Mouse (Mus musculus): ENCODE measurements around the gene Fosb. TPM values are rescaled to one million over a fixed set of nuclear protein-coding genes. Genes with fewer than 3 reads are reported as not detected.

Gene Fosb
- total RNA-seq, 2 experiments from 2014 or later, result 2.2 to 2.3 TPM

DNA sequence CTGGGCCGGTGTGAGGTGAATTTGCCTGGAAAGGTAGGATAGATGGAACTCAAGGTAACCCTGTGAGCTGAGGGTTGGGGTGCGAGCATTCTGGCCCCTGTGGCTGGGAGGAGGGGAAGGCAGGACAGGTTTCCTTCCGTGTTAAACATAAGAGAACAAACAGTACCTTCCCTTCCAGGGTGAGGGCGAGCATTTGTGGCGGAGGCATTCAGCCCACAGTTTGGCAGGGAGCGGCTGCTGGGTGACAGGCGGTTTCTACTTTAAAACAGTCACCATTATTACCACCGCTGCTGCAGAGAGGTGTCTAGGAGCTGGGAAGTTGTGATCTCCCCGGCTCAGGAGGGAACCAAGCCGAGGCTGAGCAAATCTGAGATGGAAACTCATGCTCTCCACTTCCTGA, 27.3 kb upstream of the Fosb start:
- no peak for DNase-seq (ENCODE audit: extremely low spot score in 1 of 2, low spot score in 2 of 2)
- intact Hi-C loops (cut with DNase I), result no loop called here

DNA sequence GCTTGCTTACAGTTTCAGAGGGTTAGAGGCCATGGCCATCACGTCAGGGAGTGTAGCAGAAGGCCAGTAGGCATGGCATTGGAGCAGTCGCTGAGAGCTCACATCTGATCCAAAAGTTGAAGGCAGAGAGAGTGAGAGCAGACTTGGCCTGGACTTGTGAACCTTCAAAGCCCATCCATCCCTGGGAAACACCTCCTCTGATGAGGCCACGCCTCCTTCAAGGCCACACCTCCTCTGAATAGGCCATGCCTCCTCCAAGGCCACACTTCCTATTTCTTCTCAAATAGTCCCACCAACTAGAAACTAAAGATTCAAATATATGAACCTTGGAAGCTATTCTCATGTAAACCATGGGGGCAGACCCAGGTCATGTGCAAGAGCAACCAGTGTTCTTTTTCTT, 25.7 kb upstream of the Fosb start:
- intact Hi-C loops (cut with DNase I), result no loop called here
- no peak for DNase-seq (ENCODE audit: extremely low spot score in 1 of 2, low spot score in 2 of 2)

DNA sequence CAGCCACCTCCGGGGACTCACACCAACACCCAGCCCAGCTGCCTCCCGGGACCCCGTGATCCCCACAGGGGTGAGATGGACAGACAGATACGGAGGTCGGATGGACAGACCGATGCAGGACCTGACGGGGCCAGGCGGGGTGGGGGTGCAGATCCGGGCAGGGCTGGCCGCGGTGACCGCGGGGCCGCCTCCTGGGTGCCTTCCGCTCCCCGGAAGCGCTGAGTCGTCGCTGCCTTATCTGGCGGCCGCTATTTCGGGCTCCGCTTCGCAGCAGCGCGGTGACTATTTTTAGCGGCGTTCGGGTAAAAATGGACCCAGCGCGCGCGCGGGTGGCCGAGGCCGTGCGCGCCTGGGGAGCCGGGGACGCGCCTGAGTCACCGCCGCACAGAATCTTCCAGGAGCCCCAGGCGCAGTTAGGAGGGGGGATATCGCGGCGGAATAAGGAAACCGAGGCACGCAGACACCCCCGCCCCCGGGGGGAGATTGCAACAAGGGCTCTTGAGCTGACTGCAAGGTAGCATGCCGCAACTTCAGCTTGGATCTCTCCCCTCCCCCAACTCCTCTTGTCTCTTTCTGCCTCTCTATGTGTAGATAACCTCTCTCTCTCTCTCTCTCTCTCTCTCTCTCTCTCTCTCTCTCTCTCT, 23.0 kb upstream of the Fosb start:
- peak; percentile 76 to 88 for DNase-seq (ENCODE audit: extremely low spot score in 1 of 2, low spot score in 2 of 2)
- intact Hi-C loops (cut with DNase I), result no loop called here

DNA sequence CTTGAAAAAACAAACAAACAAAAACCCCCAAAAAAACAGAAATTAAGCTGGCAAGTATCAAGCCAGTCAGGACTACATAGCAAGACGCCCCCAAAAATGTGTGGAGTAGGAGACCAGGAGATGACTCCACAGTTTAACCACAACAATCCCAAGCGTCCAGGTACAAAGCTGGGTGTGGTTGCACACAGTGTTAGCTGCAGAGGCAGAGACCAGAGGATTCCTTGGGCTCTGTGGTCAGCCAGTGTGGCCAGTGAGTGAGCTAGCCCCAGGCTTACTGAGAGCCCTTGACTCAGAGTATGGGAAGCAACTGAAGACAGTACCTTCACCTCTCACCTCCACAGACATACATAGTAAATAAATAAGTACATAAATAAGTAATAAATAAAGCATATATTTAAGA, 22.1 kb upstream of the Fosb start:
- intact Hi-C loops (cut with DNase I), result no loop called here
- no peak for DNase-seq (ENCODE audit: extremely low spot score in 1 of 2, low spot score in 2 of 2)

DNA sequence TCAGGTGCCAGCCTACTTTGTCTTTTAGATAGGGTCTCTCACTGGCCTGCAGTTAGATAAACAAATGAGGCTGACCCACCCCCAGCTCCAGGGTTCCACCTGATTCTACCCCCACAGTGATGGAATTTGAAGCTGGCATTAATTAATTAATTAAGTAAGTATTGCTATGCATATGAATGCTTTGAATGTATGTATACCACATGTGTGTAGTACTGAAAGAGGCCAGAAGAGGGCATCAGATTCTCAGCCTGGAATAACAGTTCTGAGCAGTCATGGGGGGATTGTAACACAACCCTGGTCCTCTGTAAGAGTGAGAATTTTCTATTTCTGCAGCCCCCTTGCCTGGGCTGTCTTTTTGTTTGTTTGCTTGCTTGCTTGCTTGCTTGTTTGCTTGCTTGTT, 18.6 kb upstream of the Fosb start:
- no peak for DNase-seq (ENCODE audit: extremely low spot score in 1 of 2, low spot score in 2 of 2)
- intact Hi-C loops (cut with DNase I), result no loop called here

DNA sequence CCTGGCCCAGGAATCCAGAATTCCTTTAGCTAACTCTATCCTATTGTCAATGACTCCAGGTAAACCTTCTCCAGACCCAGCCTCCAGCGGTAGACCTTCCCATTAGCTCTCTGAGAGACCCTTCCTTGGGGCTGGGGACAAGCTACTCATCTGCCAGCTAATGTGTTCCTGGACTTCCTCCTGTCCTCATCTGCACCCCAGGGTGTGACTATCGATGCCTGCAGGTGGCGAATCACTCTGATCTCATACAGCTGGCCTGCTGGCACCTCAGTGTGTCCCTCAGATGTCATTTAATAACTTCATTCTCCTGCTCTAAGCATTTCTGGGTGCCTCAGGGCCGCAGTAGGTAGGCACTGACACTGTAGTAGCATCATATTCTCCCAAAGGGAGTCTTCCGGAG, 17.9 kb upstream of the Fosb start:
- intact Hi-C loops (cut with DNase I), result no loop called here
- DNase-seq (ENCODE audit: extremely low spot score in 1 of 2, low spot score in 2 of 2), result no peak

DNA sequence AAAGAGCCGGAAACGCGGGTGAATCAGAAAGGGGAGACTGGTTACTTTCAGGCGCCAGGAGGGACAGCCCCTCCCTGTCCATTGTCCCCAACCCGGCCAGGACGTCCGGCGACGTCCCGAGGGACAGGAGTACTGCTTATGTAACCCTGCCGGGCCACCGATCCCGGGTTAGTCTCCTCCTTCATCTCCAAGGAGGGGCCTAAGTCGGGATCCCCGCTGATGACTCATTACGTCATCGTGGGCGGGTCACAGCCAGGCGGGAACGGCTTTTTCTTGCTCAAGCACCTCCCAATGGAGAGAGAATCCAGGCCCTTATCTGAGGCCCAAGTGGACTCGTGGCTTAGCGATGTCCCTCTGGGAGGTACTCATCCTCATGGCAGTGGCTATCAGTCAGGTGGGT, 17.3 kb upstream of the Fosb start:
- peak; percentile 77 to 94 for DNase-seq (ENCODE audit: extremely low spot score in 1 of 2, low spot score in 2 of 2)
- intact Hi-C loops (cut with DNase I), result no loop called here

DNA sequence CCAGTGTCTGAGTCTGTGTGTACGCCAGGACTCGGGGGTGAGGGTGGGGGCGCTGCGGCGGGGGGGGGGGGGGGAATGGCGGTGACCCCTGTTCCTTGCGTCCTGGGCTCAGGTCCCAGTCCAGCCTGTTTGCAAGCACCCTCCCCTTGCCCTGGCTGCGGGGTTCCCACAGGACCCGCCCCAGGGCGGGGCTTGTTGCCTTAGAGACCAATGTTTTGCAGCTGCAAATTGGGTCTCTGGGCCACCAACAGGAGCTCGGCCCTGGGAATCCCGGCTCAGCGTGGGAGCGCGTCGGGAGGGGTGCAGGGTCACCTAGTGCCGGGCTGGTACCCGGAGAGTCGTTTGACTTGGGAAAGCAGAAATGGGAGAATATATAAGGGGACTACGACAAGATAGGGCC, 16.5 kb upstream of the Fosb start:
- intact Hi-C loops (cut with DNase I), result no loop called here

DNA sequence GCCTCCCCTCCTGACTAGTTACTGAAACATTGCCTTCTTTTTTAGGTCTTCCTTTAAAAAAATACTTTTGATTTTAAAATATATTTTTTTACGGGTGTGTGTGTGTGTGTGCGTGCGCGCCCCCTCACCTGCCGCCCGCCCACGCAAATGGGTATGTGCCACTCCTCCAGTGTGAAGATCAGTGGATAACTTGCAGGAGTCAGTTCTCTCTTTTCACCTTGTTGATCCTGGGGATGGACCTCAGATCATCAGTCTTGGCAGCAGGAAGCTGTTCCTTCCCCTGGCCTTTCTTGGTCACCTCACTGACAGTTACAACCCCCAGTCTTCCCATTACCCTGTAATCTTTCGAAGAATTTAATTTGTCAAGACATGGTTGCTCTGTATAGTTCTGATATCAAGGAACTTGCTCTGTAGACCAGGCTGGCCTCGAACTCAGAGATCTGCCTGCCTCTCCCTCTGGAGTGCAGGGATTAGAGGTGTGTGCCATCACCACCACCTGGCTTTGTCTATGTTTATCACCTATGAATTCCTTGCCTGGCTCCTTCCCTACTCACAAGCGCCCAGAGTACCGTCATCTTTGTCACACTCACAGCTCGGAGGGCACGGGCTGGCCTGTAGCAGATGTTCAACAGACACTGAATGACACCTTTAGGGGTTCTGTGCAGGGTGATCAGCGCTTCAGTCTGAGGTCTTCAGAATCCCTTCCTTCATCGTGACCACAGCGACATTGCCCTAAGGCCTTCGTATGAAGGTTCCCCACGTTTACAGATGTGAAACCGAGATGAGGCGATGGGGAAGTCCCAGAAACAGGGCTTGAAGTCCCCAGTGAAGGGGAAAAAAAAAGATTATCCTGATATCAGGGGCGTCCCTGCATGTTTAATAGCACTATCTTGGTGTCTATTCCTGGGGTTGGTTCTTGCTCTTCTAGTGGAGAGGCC, 15.7 kb upstream of the Fosb start:
- intact Hi-C loops (cut with DNase I), result no loop called here

More for the DNA sequence above, 16.5 kb upstream of the Fosb start:
- peak; percentile 42 to 92 for DNase-seq (ENCODE audit: extremely low spot score in 1 of 2, low spot score in 2 of 2)

DNA sequence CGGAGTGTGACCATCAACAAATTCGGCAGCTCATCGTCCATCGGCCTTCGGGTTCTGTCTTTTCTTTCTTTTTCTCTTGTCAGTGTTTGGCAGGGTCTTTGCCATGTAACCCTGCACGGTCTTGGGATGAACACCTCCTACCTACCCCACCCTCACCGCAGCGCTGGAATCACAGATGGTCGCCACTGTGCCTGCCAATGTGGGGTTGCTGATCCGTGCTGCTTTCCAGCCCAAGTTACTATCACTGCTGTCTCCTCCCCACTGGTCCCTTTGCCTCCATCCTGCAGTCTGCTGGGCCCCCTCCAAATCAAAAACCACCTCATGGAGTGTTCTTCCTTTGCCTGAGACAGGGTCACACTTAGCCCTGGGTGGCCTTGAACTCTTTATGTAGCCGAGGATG, 14.4 kb upstream of the Fosb start:
- intact Hi-C loops (cut with DNase I), result no loop called here
- no peak for DNase-seq (ENCODE audit: extremely low spot score in 1 of 2, low spot score in 2 of 2)

More for the DNA sequence above, 15.7 kb upstream of the Fosb start:
- no peak for DNase-seq (ENCODE audit: extremely low spot score in 1 of 2, low spot score in 2 of 2)

DNA sequence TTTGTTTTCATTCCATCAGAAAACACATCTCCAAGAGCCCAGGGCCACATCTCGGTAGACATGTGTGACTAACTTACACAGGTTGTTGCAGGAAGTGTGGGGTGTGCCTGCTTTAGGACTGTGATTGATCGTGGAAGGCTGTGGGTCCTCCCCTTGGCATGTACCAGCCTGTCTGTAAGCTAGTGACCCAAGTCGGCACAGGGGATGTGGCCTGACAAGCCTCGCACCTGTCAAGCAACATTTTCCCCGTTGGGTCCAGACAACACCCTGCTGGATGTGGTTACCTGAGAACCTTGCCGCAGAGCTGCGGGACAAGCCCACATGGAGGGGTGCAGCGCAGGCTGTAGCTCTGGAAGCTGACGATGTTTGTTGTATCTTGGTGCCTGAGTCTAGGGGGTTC, 12.6 kb upstream of the Fosb start:
- DNase-seq (ENCODE audit: extremely low spot score in 1 of 2, low spot score in 2 of 2), result no peak
- intact Hi-C loops (cut with DNase I), result no loop called here

DNA sequence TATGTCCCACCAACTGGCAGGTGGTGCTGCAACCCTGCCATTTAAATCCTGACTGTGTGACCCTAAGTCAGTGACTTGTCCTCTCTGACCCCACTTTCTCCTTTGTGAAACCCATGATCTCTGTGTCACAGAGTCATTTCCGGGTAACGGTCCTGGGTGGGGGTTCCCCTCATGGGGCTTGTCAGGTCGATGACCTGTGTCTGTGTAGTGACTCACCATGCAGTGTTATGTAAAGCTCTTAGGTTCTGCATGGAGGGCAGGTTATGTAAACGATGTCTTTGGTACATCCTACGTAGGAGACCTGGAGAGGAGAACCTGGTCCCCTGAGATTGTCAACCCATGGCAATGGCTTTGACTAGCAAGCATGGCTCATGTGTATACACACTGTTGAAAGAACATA, 11.6 kb upstream of the Fosb start:
- intact Hi-C loops (cut with DNase I), result no loop called here
- DNase-seq (ENCODE audit: extremely low spot score in 1 of 2, low spot score in 2 of 2), result no peak

DNA sequence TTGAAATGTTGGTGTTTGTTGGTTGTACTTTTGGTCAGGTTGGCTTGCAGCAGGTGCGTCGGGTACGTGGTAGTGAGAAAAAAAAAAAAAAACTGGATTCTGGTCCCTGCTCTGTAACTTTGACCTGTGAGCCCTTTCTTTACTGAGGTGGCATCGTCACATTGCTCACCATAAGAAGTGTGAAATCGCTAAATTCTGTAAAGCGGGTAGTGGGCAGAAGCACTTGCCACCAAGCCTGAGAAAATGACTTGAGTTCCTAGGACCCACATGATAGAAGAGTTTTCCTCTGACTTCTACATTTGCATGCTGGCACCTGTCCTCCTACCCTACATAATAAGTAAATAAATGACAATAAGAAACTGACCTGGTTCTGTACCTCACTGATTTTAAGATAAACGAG, 10.8 kb upstream of the Fosb start:
- intact Hi-C loops (cut with DNase I), result no loop called here
- DNase-seq (ENCODE audit: extremely low spot score in 1 of 2, low spot score in 2 of 2), result no peak

DNA sequence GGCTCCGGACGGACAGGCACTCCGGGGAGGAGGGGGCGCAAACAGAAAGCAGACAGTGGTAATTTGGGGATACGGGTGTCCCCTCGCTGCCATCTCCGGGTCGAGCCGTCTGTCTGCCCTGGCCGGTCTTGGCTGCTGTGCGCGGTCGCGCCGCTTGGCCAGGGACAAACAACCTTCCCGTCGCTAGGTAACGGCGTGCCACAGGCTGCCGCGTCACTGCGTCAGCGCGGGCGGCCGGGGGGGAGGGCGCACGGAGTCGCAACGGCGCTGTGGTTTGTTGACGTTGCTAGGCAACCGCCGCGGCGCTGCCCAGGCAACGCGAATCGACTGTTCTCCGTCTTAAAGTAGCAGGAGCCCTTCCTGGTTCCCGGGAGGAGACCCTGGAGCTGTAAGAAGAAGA, 10.1 kb upstream of the Fosb start:
- peak; percentile 95 to 98 for DNase-seq (ENCODE audit: extremely low spot score in 1 of 2, low spot score in 2 of 2)
- intact Hi-C loops (cut with DNase I), result no loop called here

DNA sequence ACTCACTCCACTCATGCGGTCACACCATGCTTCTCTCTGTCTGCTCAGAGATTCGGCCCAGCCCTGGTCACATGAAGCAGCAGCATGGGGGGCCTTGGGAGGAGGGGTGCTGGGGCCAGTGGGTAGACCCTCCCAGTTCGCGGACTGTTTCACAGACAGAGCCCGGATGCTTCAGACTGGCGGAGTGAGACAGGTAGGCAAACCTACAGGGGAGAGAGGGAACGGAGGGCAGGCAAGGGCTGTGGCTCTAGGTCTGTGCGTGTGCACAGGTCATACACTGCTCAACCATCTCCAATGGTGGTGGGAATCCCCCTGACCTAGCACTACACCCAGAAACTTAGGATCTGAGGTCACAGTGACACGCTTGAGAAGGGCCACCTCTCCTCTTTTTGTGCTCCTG, 9.6 kb upstream of the Fosb start:
- no peak for DNase-seq (ENCODE audit: extremely low spot score in 1 of 2, low spot score in 2 of 2)

DNA sequence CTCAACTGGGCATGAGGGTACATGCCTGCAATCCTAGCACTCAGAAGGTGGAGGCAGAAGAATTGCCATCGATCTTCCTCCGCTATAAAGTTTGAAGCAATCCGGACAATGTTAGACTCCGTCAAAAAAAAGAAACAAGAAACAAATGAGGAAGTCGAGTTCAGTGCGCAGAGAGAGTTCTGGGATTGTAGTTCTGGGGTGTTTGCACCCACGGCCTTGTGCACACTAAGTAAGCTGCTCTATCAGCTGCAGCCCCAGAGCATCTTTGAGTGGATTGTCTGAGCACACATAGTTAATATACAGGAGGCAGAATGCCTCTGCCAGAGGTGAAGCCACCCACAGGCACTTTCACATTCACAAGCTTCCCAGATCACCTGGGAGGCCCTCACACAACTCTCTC, 8.8 kb upstream of the Fosb start:
- DNase-seq (ENCODE audit: extremely low spot score in 1 of 2, low spot score in 2 of 2), result no peak
- intact Hi-C loops (cut with DNase I), result no loop called here

More for the DNA sequence above, 9.6 kb upstream of the Fosb start:
- intact Hi-C loops (cut with DNase I), result no loop called here

DNA sequence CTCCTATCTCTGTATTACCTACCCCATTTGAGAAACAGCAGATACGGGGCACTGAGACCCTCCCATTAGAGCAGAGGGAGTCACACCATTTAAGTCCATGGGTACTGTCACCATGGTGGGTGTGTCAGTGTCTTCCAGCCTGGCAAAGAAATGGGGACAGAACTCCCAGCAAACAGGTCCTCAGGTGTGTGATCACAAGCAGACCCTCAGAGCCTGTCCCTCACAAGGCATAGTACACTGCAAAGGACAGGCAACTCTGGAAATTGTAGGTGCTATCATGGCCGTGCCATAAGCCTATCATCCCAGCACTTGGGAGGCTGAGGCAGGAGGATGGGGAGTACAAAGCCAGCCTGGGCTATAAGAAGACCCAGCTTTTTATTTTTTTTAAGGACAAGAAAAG, 8.3 kb upstream of the Fosb start:
- no peak for DNase-seq (ENCODE audit: extremely low spot score in 1 of 2, low spot score in 2 of 2)
- intact Hi-C loops (cut with DNase I), result no loop called here

DNA sequence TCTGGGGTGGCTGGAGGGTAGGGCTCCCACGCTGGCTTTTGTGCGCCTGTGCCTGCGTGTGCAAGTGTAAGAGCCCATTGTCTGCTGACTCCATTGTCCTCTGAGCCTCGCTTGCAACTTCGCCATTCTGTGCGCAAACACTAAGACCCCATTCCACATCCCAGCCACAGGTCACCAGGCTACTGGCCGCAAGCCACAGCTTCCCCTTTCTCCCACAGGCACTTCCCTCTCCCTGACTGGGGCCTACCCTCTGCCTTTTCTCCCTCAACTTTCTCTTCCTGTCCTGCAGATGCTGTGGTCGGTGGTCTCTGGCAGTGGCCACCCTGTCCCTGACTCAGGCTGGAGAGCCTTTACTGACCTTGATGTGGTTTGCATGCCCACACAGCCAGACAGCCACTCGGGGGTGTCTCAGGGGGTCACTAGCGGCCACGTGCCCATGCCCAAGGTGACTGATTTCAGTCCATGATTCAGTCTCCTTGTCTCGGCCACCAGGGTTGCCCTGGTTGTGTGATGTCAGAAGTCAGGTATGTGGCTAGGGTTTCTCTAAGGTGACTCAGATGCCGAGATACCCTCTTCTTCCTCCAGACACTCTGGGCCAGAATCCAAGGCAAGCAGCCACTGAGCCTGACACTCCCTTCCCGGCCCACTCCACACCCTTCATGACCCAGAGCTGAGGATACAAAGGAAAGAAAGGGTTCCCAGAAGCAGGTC, 6.8 kb upstream of the Fosb start:
- no peak for DNase-seq (ENCODE audit: extremely low spot score in 1 of 2, low spot score in 2 of 2)
- intact Hi-C loops (cut with DNase I), result no loop called here

DNA sequence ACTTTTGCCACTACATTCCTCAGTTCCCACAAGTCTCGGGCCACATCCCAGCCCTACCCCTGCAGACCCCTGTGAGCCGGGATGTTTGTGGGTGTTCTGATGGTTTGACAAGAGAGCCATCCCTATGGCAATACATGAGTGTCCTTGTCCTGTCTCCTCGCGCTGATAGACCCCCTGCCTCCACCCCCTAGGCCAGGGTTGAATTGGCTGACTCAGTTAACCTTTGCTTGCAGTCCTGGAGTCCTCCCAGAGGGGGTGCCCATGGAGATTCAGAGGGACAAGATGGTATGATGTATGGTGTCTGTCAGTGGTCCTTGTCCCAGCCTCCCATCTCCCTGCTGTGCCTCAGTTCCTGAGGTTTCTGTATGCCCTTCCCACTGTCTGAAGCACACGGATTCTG, 4.2 kb upstream of the Fosb start:
- intact Hi-C loops (cut with DNase I), result no loop called here
- DNase-seq (ENCODE audit: extremely low spot score in 1 of 2, low spot score in 2 of 2), result no peak

DNA sequence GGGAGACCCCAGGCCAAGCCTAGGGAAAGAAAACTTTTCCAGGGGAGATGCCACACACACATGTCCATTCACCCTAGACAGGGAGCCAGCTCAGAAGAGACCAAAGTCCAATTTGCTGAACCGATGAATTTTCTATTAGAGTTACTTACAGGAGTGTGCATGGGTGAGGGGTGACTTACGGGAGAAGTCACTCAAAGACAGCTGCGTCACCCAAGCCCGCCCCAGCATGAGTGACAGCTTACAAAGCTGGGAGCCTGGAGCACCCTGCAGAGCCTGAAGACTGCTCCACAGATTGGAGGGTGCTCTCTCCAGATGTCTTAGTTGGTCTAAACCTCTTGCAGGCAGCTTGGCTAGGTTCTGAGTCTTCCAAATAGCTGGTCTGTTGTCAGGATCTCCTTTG, 2.1 kb upstream of the Fosb start:
- DNase-seq (ENCODE audit: extremely low spot score in 1 of 2, low spot score in 2 of 2), result no peak
- intact Hi-C loops (cut with DNase I), result no loop called here

Data from left cerebral cortex, postnatal 10 days (tissue).